Mouse (Mus musculus): ENCODE measurements around the gene Ttc16.

GRCm38 (mm10) chr2:32712934-32713817, 62.3 kb downstream of the Ttc16 start, which contains the start of gene Cdk9:
- no peak; the same call in none of the 2 replicates for TF ChIP-seq POLR2A (IDR thresholded peaks at IDR 0.05; ENCODE audit: control insufficient read depth, low read depth, low read length)
- peak; percentile 99 for TF ChIP-seq CTCF (IDR thresholded peaks at IDR 0.05; ENCODE audit: control insufficient read depth, insufficient read depth, insufficient replicate concordance, low read depth, low read length)

Measured in testis, adult 2 months (tissue).